Mouse (Mus musculus): ENCODE measurements at regions not wholly inside any gene's neighbourhood (a gene's known extent, or its start where the extent isn't known, plus 50 kb on each side); places are given as distances from the start of the nearest gene placed in this dataset.

GRCm38 (mm10) chr5:119415835-119416234 is 254.6 kb upstream of the Tbx3 start:
- TF ChIP-seq POLR2A (IDR thresholded peaks at IDR 0.05; ENCODE audit: insufficient read length, low read depth) (no peak), USF1 (IDR thresholded peaks at IDR 0.05; ENCODE audit: low read depth) (no peak), REST (IDR thresholded peaks at IDR 0.05; ENCODE audit: insufficient read depth, insufficient read length) (no peak), TCF3 (IDR thresholded peaks at IDR 0.05; ENCODE audit: insufficient read length, low read depth) (no peak), MYOG (IDR thresholded peaks at IDR 0.05; ENCODE audit: control insufficient read depth in 1 of 3, insufficient read depth in 1 of 3, insufficient read length in 2 of 3, low read depth in 2 of 3) (no peak)
